Mouse (Mus musculus) embryonic facial prominence, embryonic 14.5 days (tissue): ENCODE results near the gene Crat. TPM values are rescaled to one million over a fixed set of nuclear protein-coding genes. Genes with fewer than 3 reads are reported as not detected.

Experiments
- ATAC-seq: fragments of 200-750 bp; cut with Nextera tagmentation; 2 replicates; pipeline ENCODE4 v1.8.0; 2017; ENCODE audit warnings: low read depth, moderate number of reproducible peaks, moderate TSS enrichment
- DNase-seq: peaks from one replicate; pipeline ENCODE4 v3.0.0-alpha.2; 2015; ENCODE audit warnings: low spot score
- H3K27ac ChIP-seq: fragments of 300-500 bp; sonication (generic); replicated peaks from 2 replicates; pipeline ENCODE4 v1.5.1; 2014; ENCODE audit warnings: low read depth, mild to moderate bottlenecking, low read length, moderate library complexity
- H3K27me3 ChIP-seq: fragments of 300-500 bp; sonication (generic); replicated peaks from 2 replicates; pipeline ENCODE4 v1.6.1; 2014; ENCODE audit warnings: low read length; ENCODE audit not compliant: control insufficient read depth, insufficient read depth
- H3K36me3 ChIP-seq: fragments of 300-500 bp; sonication (generic); 2 replicates; pipeline ENCODE4 v1.6.1; 2014; ENCODE audit warnings: low read length, mixed read lengths; ENCODE audit not compliant: control insufficient read depth, insufficient read depth
- H3K4me1 ChIP-seq: fragments of 300-500 bp; sonication (generic); 2 replicates; pipeline ENCODE4 v1.6.1; 2014; ENCODE audit warnings: antibody characterized with exemption, low read length; ENCODE audit not compliant: control insufficient read depth, insufficient read depth
- H3K4me2 ChIP-seq: fragments of 300-500 bp; sonication (generic); 2 replicates; pipeline ENCODE4 v1.6.1; 2014; ENCODE audit warnings: low read depth, mild to moderate bottlenecking, low read length, moderate library complexity, mixed read lengths
- H3K4me3 ChIP-seq: fragments of 300-500 bp; sonication (generic); 2 replicates; pipeline ENCODE4 v1.5.1; 2014; ENCODE audit warnings: low read depth, mild to moderate bottlenecking, low read length
- H3K9ac ChIP-seq: fragments of 300-500 bp; sonication (generic); 2 replicates; pipeline ENCODE4 v1.6.1; 2014; ENCODE audit warnings: low read depth, mild to moderate bottlenecking, low read length, moderate library complexity, mixed read lengths
- H3K9me3 ChIP-seq: fragments of 300-500 bp; sonication (generic); 2 replicates; pipeline ENCODE4 v1.6.1; 2016; ENCODE audit warnings: low read length; ENCODE audit not compliant: control insufficient read depth
- WGBS: fragments of 180-500 bp; shearing (Covaris S2); extraction: QIAGEN DNeasy Blood & Tissue Kit; methylation state at CpG from one replicate; pipeline ENCODE4 v1.1.7; 2014; 5-methylcytosine and 5-hydroxymethylcytosine counted together
- polyA plus RNA-seq: library from polyadenylated mRNA; unstranded; fragments of >200 nt; fragmentation: Nextera tagmentation; extraction: Ambion mirVana; gene quantifications from 2 replicates; pipeline ENCODE4 v1.2.1, GENCODE M21; 2014

Crat gene
- polyA plus RNA-seq, 1 experiment from 2014 or later, result 46.9 TPM

DNA sequence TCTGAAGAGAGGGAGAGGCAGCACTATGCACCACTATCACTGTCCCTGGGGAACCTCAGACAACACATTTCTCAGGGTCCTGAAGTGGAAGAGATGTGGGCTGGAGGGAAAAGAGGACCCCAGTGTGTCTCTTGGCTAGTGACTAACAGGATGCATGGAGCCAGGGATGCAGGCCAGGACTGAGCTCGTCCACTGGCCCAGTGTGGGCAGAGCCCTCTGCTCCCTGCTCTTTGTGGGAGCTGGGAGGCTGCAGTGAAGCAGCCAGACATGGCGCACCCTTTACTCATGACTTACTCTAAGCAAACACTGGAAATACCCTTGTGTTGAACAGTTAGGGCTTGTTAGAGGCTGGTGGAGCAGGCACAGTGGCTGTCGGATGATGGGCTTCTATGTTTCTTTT, 38.0 kb upstream of the Crat start:
- Histone ChIP-seq H3K4me3 (no peak overlapping the region), H3K4me2 (no peak overlapping the region), H3K36me3 (peaks cover 33% of the 10 kb centered on the region), H3K9ac (no peak overlapping the region), H3K27me3 (no peaks in the 10 kb centered on the region), H3K9me3 (peaks cover 13% of the 10 kb centered on the region), H3K27ac (no peak overlapping the region), H3K4me1 (no peaks in the 10 kb centered on the region)
- DNase-seq, result no peak
- WGBS, result 81% methylated on average over 3 of the region's 3 CpGs
- ATAC-seq, result no peak

- 83% methylated on average over 3 of the region's 3 CpGs for WGBS
- Histone ChIP-seq H3K4me3 (no peak overlapping the region), H3K9me3 (peaks cover 13% of the 10 kb centered on the region), H3K4me2 (no peak overlapping the region), H3K4me1 (no peaks in the 10 kb centered on the region), H3K27me3 (no peaks in the 10 kb centered on the region), H3K36me3 (peaks cover 47% of the 10 kb centered on the region), H3K27ac (no peak overlapping the region), H3K9ac (no peak overlapping the region)
- no peak for DNase-seq
- ATAC-seq, result no peak; the same call in 1 of the 2 replicates
Observed at GRCm38 (mm10) chr2:30451525-30451924, 35.9 kb upstream of the Crat start.

- Histone ChIP-seq H3K4me3 (no peak overlapping the region), H3K27ac (no peak overlapping the region), H3K27me3 (no peaks in the 10 kb centered on the region), H3K4me1 (peaks cover 2% of the 10 kb centered on the region), H3K9me3 (peaks cover 13% of the 10 kb centered on the region), H3K36me3 (peaks cover 55% of the 10 kb centered on the region), H3K9ac (no peak overlapping the region), H3K4me2 (no peak overlapping the region)
- no peak for DNase-seq
- no peak for ATAC-seq
- WGBS, result 66% methylated on average over 1 of the region's 1 CpGs
Observed at GRCm38 (mm10) chr2:30450530-30450929, 34.9 kb upstream of the Crat start.

GRCm38 (mm10) chr2:30448371-30448770, 32.8 kb upstream of the Crat start:
- Histone ChIP-seq H3K27ac (no peak overlapping the region), H3K36me3 (peaks cover 68% of the 10 kb centered on the region), H3K9me3 (peaks cover 13% of the 10 kb centered on the region), H3K4me1 (peaks cover 23% of the 10 kb centered on the region), H3K4me3 (no peak overlapping the region), H3K4me2 (no peak overlapping the region), H3K9ac (no peak overlapping the region), H3K27me3 (no peaks in the 10 kb centered on the region)
- 76% methylated on average over 7 of the region's 7 CpGs for WGBS
- DNase-seq (no peak), ATAC-seq (no peak)

GRCm38 (mm10) chr2:30446891-30447826, 31.5 kb upstream of the Crat start:
- no peaks in the 10 kb centered on the region for H3K27me3 ChIP-seq
- H3K9ac ChIP-seq, result 0 out of 2 replicates have a peak overlapping the region, but pooled peaks have one; percentile 5
- peak overlapping the region; percentile 21; the same call in 1 of the 2 replicates for H3K27ac ChIP-seq
- ATAC-seq (no peak), DNase-seq (no peak)
- peaks cover 71% of the 10 kb centered on the region for H3K36me3 ChIP-seq
- no peak overlapping the region for H3K4me2 ChIP-seq
- peaks cover 35% of the 10 kb centered on the region for H3K4me1 ChIP-seq
- no peak overlapping the region for H3K4me3 ChIP-seq
- H3K9me3 ChIP-seq, result peaks cover 13% of the 10 kb centered on the region
- WGBS, result 70% methylated on average over 10 of the region's 10 CpGs

- Histone ChIP-seq H3K27me3 (no peaks in the 10 kb centered on the region), H3K4me1 (peaks cover 51% of the 10 kb centered on the region), H3K27ac (peak overlapping the region; percentile 78), H3K36me3 (peaks cover 61% of the 10 kb centered on the region), H3K9ac (peak overlapping the region; percentile 45), H3K9me3 (peaks cover 10% of the 10 kb centered on the region), H3K4me3 (no peak overlapping the region), H3K4me2 (no peak overlapping the region)
- ATAC-seq (0 out of 2 replicates have a peak, but pooled peaks have one; percentile 16), DNase-seq (peak; percentile 84)
- 30% methylated on average over 2 of the region's 2 CpGs for WGBS
Observed at GRCm38 (mm10) chr2:30445312-30445711, 29.7 kb upstream of the Crat start.

DNA sequence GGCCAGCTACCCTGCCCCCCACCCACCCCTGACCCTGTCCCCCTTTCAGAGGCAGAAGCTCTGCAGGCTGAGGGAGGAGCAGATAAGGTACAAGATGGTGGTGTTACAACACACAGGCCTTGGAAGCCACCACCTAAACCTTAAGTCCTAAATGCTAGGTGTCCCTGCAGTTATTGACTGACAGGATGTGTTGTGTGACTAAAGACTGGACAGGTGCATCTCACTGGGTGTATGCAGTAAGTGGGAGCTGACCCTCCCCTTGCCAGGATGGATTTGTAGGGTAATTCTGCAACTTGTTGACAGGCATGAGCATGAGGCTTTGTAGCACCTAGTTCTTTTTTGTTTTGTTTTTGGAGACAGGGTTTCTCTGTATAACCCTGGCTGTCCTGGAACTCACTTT, 28.8 kb upstream of the Crat start:
- no peak for DNase-seq
- no peak overlapping the region for H3K4me2 ChIP-seq
- peaks cover 59% of the 10 kb centered on the region for H3K36me3 ChIP-seq
- H3K9me3 ChIP-seq, result peaks cover 2% of the 10 kb centered on the region
- H3K4me3 ChIP-seq, result no peak overlapping the region
- peaks cover 57% of the 10 kb centered on the region for H3K4me1 ChIP-seq
- no peak for ATAC-seq
- H3K9ac ChIP-seq, result no peak overlapping the region
- no peaks in the 10 kb centered on the region for H3K27me3 ChIP-seq
- peak overlapping the region; percentile 99 for H3K27ac ChIP-seq

GRCm38 (mm10) chr2:30444006-30444405, 28.4 kb upstream of the Crat start:
- H3K4me2 ChIP-seq, result no peak overlapping the region
- no peaks in the 10 kb centered on the region for H3K27me3 ChIP-seq
- WGBS, result 48% methylated on average over 5 of the region's 5 CpGs
- no peak for DNase-seq
- peak overlapping the region; percentile 99 for H3K27ac ChIP-seq
- no peaks in the 10 kb centered on the region for H3K9me3 ChIP-seq
- no peak for ATAC-seq
- peaks cover 57% of the 10 kb centered on the region for H3K4me1 ChIP-seq
- no peak overlapping the region for H3K4me3 ChIP-seq
- no peak overlapping the region for H3K9ac ChIP-seq
- peaks cover 59% of the 10 kb centered on the region for H3K36me3 ChIP-seq
